Mouse (Mus musculus): ENCODE measurements around the gene Gm3573. TPM values are rescaled to one million over a fixed set of nuclear protein-coding genes. Genes with fewer than 3 reads are reported as not detected.
"Not testable (repeated sequence)": the region's sequence is repeated elsewhere in the genome, so short reads cannot be mapped to it uniquely, and the experiment has no call there.

The Gm3573 gene
- not detected in 2 replicates for polyA plus RNA-seq (2014; fragmentation: Nextera tagmentation; extraction: Ambion mirVana)

- H3K27ac ChIP-seq (ENCODE audit: low read depth, low read length); H3K4me1 ChIP-seq (ENCODE audit: control insufficient read depth, insufficient read depth, low read length); H3K36me3 ChIP-seq (ENCODE audit: control insufficient read depth, insufficient read depth, low read length); H3K9me3 ChIP-seq (replicated peaks; ENCODE audit: control insufficient read depth, low read length); H3K27me3 ChIP-seq (replicated peaks; ENCODE audit: control insufficient read depth, insufficient read depth, low read length); H3K4me3 ChIP-seq (ENCODE audit: low read depth, low read length); H3K4me2 ChIP-seq (ENCODE audit: low read length); H3K9ac ChIP-seq (ENCODE audit: low read length); DNase-seq (ENCODE audit: low spot score); ATAC-seq: not testable (repeated sequence)
- WGBS, result no CpG with 5 or more reads among the region's 1 CpGs
Observed at GRCm38 (mm10) chr14:42190691-42191090, at the start of gene Gm3573. Gene Gm3573 (minus strand): TSS chr14:42190791.

GRCm38 (mm10) chr14:42216766-42217537, 26.4 kb upstream of the Gm3573 start:
- not testable (repeated sequence) for H3K9me3 ChIP-seq (replicated peaks; ENCODE audit: control insufficient read depth, low read length); H3K4me1 ChIP-seq (ENCODE audit: control insufficient read depth, insufficient read depth, low read length); H3K4me2 ChIP-seq (ENCODE audit: low read length); H3K27me3 ChIP-seq (replicated peaks; ENCODE audit: control insufficient read depth, insufficient read depth, low read length); DNase-seq (ENCODE audit: low spot score); H3K27ac ChIP-seq (ENCODE audit: low read depth, low read length); H3K4me3 ChIP-seq (ENCODE audit: low read depth, low read length); H3K9ac ChIP-seq (ENCODE audit: low read length); ATAC-seq; H3K36me3 ChIP-seq (ENCODE audit: control insufficient read depth, insufficient read depth, low read length)
- 73% methylated on average over 8 of the region's 10 CpGs for WGBS

- 84% methylated on average over 3 of the region's 3 CpGs for WGBS
Observed at GRCm38 (mm10) chr14:42183936-42184335, 6.7 kb downstream of the Gm3573 start.

DNA sequence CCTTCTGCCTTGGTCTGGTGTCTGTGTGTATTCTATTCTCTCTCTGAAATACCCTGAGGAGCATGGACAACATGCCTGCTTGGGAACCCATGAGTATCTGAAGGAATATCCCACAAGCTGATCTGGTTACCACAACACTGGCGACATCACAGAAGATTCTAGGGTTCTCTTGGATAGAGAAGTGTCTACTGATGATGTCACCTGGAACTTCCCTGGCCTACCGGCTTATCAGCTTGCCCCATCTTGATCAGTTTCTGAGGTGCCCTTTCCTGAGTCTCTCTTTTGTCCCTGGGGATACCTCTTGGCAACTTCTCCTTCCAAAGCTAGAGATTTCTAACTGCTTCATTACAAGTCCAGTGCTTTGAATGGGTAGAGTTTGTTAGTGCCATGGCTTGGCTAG, 28.1 kb downstream of the Gm3573 start, which contains the start of gene Gm17027:
Gm17027 (minus strand) TSS at position 101 of the 400 bp plus-strand sequence.
- WGBS, result 100% methylated on average over 1 of the region's 2 CpGs
- not testable (repeated sequence) for H3K27ac ChIP-seq (ENCODE audit: low read depth, low read length); ATAC-seq; H3K9ac ChIP-seq (ENCODE audit: low read length); H3K27me3 ChIP-seq (replicated peaks; ENCODE audit: control insufficient read depth, insufficient read depth, low read length); H3K4me1 ChIP-seq (ENCODE audit: control insufficient read depth, insufficient read depth, low read length); H3K4me2 ChIP-seq (ENCODE audit: low read length); H3K36me3 ChIP-seq (ENCODE audit: control insufficient read depth, insufficient read depth, low read length); H3K4me3 ChIP-seq (ENCODE audit: low read depth, low read length); DNase-seq (ENCODE audit: low spot score); H3K9me3 ChIP-seq (replicated peaks; ENCODE audit: control insufficient read depth, low read length)

More at GRCm38 (mm10) chr14:42183936-42184335, 6.7 kb downstream of the Gm3573 start:
- DNase-seq (ENCODE audit: low spot score); H3K4me2 ChIP-seq (ENCODE audit: low read length); ATAC-seq; H3K4me3 ChIP-seq (ENCODE audit: low read depth, low read length); H3K27ac ChIP-seq (ENCODE audit: low read depth, low read length); H3K4me1 ChIP-seq (ENCODE audit: control insufficient read depth, insufficient read depth, low read length); H3K27me3 ChIP-seq (replicated peaks; ENCODE audit: control insufficient read depth, insufficient read depth, low read length); H3K36me3 ChIP-seq (ENCODE audit: control insufficient read depth, insufficient read depth, low read length); H3K9me3 ChIP-seq (replicated peaks; ENCODE audit: control insufficient read depth, low read length); H3K9ac ChIP-seq (ENCODE audit: low read length): not testable (repeated sequence)

Other genes with a start within 250 kb of the Gm3573 start
- gene 1700024B05Rik, start 246.8 kb downstream of the Gm3573 start, polyA plus RNA-seq (2014; fragmentation: Nextera tagmentation; extraction: Ambion mirVana), result not detected in 2 replicates
- not detected in 2 replicates for gene Gm6401, start 222.9 kb downstream of the Gm3573 start, polyA plus RNA-seq (2014; fragmentation: Nextera tagmentation; extraction: Ambion mirVana)
- gene Gm3543, start 207.5 kb downstream of the Gm3573 start, polyA plus RNA-seq (2014; fragmentation: Nextera tagmentation; extraction: Ambion mirVana), result not detected in 2 replicates
- gene Gm7951, start 73.4 kb downstream of the Gm3573 start, polyA plus RNA-seq (2014; fragmentation: Nextera tagmentation; extraction: Ambion mirVana), result not detected in 2 replicates
- gene Gm17027, start 28.2 kb downstream of the Gm3573 start, polyA plus RNA-seq (2014; fragmentation: Nextera tagmentation; extraction: Ambion mirVana), result not detected in 2 replicates
- not detected in 2 replicates for gene Gm17026, start 69.3 kb upstream of the Gm3573 start, polyA plus RNA-seq (2014; fragmentation: Nextera tagmentation; extraction: Ambion mirVana)
- gene Gm9611, start 106.6 kb upstream of the Gm3573 start, polyA plus RNA-seq (2014; fragmentation: Nextera tagmentation; extraction: Ambion mirVana), result not detected in 2 replicates
- not detected in 2 replicates for gene Gm7995, start 119.4 kb upstream of the Gm3573 start, polyA plus RNA-seq (2014; fragmentation: Nextera tagmentation; extraction: Ambion mirVana)
- not detected in 2 replicates for gene Gm8005, start 248.9 kb upstream of the Gm3573 start, polyA plus RNA-seq (2014; fragmentation: Nextera tagmentation; extraction: Ambion mirVana)

All from forebrain, embryonic 14.5 days (tissue).